Mouse (Mus musculus) bone marrow macrophage, adult 2 months (primary cell): Measurements from ENCODE around the gene Yars.

Source experiments
- CTCF ChIP-seq: IDR thresholded peaks from 2 replicates; pipeline ENCODE4 v1.5.1; 2012; ENCODE audit warnings: low read depth, mild to moderate bottlenecking, low read length, moderate library complexity
- POLR2A ChIP-seq: IDR thresholded peaks from 2 replicates; pipeline ENCODE4 v1.6.1; 2012; ENCODE audit warnings: mild to moderate bottlenecking, low read depth, low read length, borderline replicate concordance

DNA sequence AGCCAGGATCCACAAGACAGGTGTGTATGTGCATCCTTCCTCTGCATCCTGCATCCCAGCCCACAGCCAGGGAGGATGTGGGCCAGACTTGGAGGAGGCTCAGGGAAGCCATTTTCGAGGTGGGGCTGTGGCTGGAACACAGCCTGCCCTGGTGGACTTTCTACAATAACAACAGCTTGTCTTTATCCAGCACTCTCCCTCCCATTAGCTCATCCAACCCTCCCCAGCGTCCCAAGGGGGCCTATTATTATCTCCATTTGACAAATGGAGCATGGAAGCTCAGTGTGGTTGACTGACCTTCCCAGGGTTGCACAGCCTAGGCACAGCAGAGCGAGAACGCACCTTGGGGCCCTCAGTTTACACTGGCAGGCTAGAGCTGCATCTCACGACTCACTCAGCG is 71.1 kb downstream of the Yars start:
- TF ChIP-seq CTCF (no peak), POLR2A (no peak)
